Mouse (Mus musculus) myocyte (in vitro differentiated cells): ENCODE measurements around the gene Bcl6. TPM values are rescaled to one million over a fixed set of nuclear protein-coding genes. Genes with fewer than 3 reads are reported as not detected.

Source experiments
- H3K27me3 ChIP-seq: one replicate; pipeline ENCODE4 v1.6.1; 2011; ENCODE audit not compliant: control insufficient read depth, insufficient read depth, insufficient read length
- H3K36me3 ChIP-seq: one replicate; pipeline ENCODE4 v1.6.1; 2011; ENCODE audit not compliant: control insufficient read depth, insufficient read depth
- H3K4me2 ChIP-seq: one replicate; pipeline ENCODE4 v1.6.1; 2011; ENCODE audit warnings: low read depth, control low read depth
- H3K4me3 ChIP-seq: one replicate; pipeline ENCODE4 v1.5.1; 2011; ENCODE audit warnings: mild to moderate bottlenecking, control low read depth, moderate library complexity
- H3K79me2 ChIP-seq: one replicate; pipeline ENCODE4 v1.6.1; 2011; ENCODE audit not compliant: control insufficient read depth, insufficient read depth
- H3ac ChIP-seq: one replicate; pipeline ENCODE4 v1.6.1; 2011; ENCODE audit not compliant: control insufficient read depth, insufficient read length
- CEBPB ChIP-seq: IDR thresholded peaks from 2 replicates; pipeline ENCODE4 v1.6.1; 2011; ENCODE audit warnings: mild to moderate bottlenecking, moderate library complexity; ENCODE audit not compliant: poor library complexity, insufficient read depth, severe bottlenecking
- E2F4 ChIP-seq: IDR thresholded peaks from one replicate; pipeline ENCODE4 v1.6.1; 2011; ENCODE audit warnings: mild to moderate bottlenecking, control low read depth, moderate library complexity; ENCODE audit not compliant: insufficient read depth
- MAX ChIP-seq: IDR thresholded peaks from one replicate; pipeline ENCODE4 v1.6.1; 2011; ENCODE audit warnings: low read depth, mild to moderate bottlenecking, control low read depth
- MYOD1 ChIP-seq, 3 experiments: IDR thresholded peaks; one replicate each; pipeline ENCODE4 v1.6.1; 2011; ENCODE audit warnings: control low read depth in 2 of 3, low read depth in 2 of 3, mild to moderate bottlenecking in 2 of 3, moderate library complexity in 1 of 3; ENCODE audit not compliant: insufficient read length in 2 of 3, control insufficient read depth in 1 of 3
- MYOG ChIP-seq, 3 experiments: IDR thresholded peaks; one replicate each; pipeline ENCODE4 v1.6.1; 2011; ENCODE audit warnings: control low read depth in 2 of 3, low read depth in 2 of 3, mild to moderate bottlenecking in 2 of 3; ENCODE audit not compliant: insufficient read length in 2 of 3, control insufficient read depth in 1 of 3, insufficient read depth in 1 of 3
- POLR2A ChIP-seq: IDR thresholded peaks from one replicate; pipeline ENCODE4 v1.6.1; 2011; ENCODE audit warnings: low read depth, mild to moderate bottlenecking, control low read depth, moderate library complexity; ENCODE audit not compliant: insufficient read length
- POLR2AphosphoS2 ChIP-seq: IDR thresholded peaks from one replicate; pipeline ENCODE4 v1.6.1; 2011; ENCODE audit warnings: low read depth, control low read depth; ENCODE audit not compliant: insufficient read length
- REST ChIP-seq: IDR thresholded peaks from one replicate; pipeline ENCODE4 v1.6.1; 2011; ENCODE audit warnings: mild to moderate bottlenecking, control low read depth, moderate library complexity; ENCODE audit not compliant: insufficient read depth, insufficient read length
- SRF ChIP-seq: IDR thresholded peaks from one replicate; pipeline ENCODE4 v1.6.1; 2011; ENCODE audit warnings: low read depth; ENCODE audit not compliant: control insufficient read depth, insufficient read length
- TCF12 ChIP-seq: IDR thresholded peaks from one replicate; pipeline ENCODE4 v1.6.1; 2011; ENCODE audit warnings: mild to moderate bottlenecking, control low read depth; ENCODE audit not compliant: poor library complexity, insufficient read depth, severe bottlenecking
- TCF3 ChIP-seq: IDR thresholded peaks from one replicate; pipeline ENCODE4 v1.6.1; 2011; ENCODE audit warnings: low read depth, control low read depth; ENCODE audit not compliant: insufficient read length
- USF1 ChIP-seq: IDR thresholded peaks from one replicate; pipeline ENCODE4 v1.6.1; 2011; ENCODE audit warnings: low read depth, mild to moderate bottlenecking, control low read depth, moderate library complexity
- polyA plus RNA-seq: library from polyadenylated mRNA; unstranded; fragments of >200 nt; fragmentation: generic; extraction: Trizol; gene quantifications from one replicate; pipeline ENCODE4 v1.2.1, GENCODE M21; 2012; ENCODE audit warnings: missing spikeins

Bcl6 gene
- polyA plus RNA-seq, 1 experiment = 28.5 TPM

DNA sequence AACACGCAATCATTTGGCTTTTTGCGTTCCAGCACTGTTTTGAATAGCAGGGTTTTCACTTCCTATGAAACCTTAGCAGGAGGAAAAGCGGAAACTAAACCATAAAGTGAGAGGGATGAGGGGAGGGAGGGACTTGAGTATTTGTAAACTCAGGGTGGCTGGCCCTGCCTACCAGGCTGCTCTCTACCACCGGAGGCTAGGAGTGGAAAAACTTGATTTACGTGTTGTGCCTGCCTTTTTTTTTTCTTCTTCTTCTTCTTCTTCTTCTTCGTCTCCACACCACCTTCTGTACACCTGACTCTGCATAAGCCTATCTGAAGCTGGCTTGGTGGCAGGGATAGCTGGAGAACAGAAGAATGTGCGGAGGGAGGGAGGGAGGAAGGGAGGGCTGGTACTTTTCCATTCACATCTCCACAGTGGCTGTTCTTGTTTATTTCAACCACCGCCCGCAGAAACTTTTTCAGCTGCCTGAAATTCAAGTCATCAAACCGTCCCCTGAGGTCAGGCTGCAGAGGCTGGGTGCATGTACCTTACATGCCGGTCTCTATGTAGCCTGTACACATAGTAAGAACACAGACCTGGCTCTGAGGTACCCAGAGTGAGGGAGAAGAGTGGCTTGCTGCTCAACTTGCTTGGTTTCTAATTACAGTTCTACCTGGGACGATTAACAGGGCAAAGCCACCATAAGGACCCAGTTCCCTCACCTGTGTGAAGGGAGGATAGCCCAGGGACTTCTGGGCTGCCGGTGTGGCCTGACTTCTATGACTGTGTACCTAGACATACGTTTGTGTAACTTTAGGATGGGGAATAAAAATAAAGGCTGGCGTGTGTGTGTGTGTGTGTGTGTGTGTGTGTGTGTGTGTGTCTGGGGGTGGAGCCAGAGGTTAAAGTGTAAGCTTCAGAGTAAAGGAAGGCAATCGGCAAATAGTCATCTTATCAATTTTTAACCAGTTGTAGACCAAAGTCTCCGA is 5.0 kb upstream of the Bcl6 start:
- Histone ChIP-seq H3K79me2 (peaks cover 13% of the 10 kb centered on the region), H3K4me2 (no peak overlapping the region), H3K4me3 (no peak overlapping the region), H3ac (no peak overlapping the region), H3K27me3 (no peaks in the 10 kb centered on the region), H3K36me3 (no peaks in the 10 kb centered on the region)
- TF ChIP-seq USF1 (no peak), TCF12 (no peak), POLR2A (no peak), MYOD1 (IDR thresholded peaks at IDR 0.05; ENCODE audit: control insufficient read depth in 1 of 3, insufficient read length in 2 of 3, low read depth in 2 of 3) (no peak), POLR2AphosphoS2 (no peak), REST (no peak), E2F4 (no peak), SRF (no peak), MAX (no peak), CEBPB (no peak), MYOG (IDR thresholded peaks at IDR 0.05; ENCODE audit: control insufficient read depth in 1 of 3, insufficient read depth in 1 of 3, insufficient read length in 2 of 3, low read depth in 2 of 3) (no peak), TCF3 (no peak)

DNA sequence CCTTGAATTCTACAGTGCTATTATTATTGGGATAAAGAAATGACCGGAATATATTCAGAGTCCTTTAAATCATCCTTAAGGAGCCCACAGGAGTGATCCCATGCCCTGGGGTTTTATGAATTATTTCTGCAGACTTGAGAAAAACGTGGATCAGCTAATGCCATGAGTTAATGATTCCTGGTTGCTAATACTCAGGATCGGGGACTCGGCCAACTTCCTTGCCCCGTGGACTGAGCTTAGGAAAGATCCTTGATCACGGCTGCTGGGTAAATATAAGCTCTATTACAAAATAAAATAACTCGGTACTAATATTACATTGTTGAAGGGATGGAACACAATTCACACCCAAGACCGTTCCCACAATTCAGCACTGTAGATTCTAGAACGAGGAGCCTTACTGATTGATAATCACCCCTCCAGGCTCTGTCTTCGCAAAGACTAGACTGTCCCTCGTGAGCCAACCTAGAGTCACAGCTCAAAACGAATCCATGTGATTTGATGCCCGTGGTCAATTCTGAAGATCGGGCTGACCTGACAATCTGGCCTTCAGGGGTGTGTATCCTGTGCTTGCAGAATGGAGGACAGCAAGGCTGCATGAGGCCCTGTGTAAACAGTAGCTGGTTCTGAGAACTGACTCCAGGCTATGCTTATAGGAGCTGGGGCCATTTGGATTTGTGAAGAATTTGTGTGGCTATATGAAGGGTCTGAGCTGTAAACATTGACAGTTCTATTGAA is 3.4 kb upstream of the Bcl6 start:
- Histone ChIP-seq H3K79me2 (peaks cover 20% of the 10 kb centered on the region), H3ac (no peak overlapping the region), H3K4me2 (no peak overlapping the region), H3K27me3 (no peaks in the 10 kb centered on the region), H3K4me3 (no peak overlapping the region), H3K36me3 (no peaks in the 10 kb centered on the region)
- no peak for TF ChIP-seq MYOG (IDR thresholded peaks at IDR 0.05; ENCODE audit: control insufficient read depth in 1 of 3, insufficient read depth in 1 of 3, insufficient read length in 2 of 3, low read depth in 2 of 3)
- no peak for TF ChIP-seq CEBPB
- TF ChIP-seq SRF = no peak
- no peak for TF ChIP-seq TCF12

DNA sequence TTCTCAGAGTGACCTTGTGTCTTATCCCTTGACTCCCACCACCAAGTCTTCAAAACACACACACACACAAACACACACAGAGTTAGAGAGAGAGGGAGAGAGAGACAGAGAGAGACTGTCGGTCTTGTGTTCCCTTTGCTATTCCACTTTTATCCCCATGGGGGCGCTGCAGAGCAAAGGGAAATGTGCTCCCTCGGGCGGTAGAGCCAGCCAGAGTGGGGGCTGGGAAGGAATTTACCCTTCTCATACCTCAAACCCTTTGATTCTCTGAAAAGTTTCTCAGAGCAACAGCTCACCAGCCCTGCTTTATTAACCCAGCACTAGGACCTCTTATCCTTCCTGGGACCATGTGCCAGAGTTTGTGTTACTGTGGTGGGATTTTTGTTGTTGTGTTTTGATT is 2.5 kb upstream of the Bcl6 start:
- Histone ChIP-seq H3ac (no peak overlapping the region), H3K27me3 (no peaks in the 10 kb centered on the region), H3K4me2 (peak overlapping the region; percentile 79), H3K4me3 (peak overlapping the region; percentile 92), H3K79me2 (peaks cover 29% of the 10 kb centered on the region), H3K36me3 (no peaks in the 10 kb centered on the region)
- no peak for TF ChIP-seq TCF12
- TF ChIP-seq MAX = no peak
- TF ChIP-seq TCF3 = no peak

DNA sequence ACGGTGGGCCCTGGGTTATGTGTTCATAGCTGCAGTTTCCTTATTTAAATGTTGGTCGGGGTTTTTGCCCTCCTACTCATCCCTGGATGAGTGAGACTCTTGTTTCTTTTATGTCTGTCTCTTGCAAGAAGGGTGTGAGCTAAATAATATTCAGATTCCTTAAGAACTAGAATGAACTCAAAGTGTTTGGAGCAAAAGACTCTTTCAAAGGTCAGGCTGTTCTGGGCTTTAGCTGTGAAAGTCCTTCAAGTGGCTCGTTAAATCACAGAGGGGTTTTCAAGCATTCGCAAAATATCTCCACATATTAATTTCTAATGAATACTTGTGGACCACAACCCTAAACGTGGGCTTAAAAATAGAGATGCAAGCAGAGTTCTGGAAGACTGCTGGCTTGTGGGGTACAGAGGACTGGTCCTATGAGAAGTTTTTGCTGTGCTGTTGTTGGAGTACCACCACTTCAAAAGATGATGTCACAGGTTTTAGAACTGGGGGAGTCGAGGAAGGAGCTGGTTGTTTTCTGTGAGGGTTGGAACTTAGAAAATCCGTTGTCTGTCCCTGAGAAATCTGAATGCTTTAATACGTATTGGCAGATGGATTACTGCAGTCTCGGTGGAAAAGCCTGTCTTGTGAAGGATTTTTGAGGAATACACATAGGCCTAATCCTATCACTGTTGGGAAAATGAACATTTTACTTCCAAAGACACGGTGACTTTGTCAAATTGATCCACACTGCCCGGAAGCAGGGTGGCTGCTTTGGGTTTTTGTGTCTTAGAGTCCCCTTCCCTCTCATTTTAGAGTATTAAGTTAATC is 1.7 kb upstream of the Bcl6 start:
- no peaks in the 10 kb centered on the region for H3K36me3 ChIP-seq
- H3K4me3 ChIP-seq = peak overlapping the region; percentile 92
- TF ChIP-seq CEBPB = no peak
- no peak for TF ChIP-seq MYOD1 (IDR thresholded peaks at IDR 0.05; ENCODE audit: control insufficient read depth in 1 of 3, insufficient read length in 2 of 3, low read depth in 2 of 3)
- no peak for TF ChIP-seq POLR2A
- no peaks in the 10 kb centered on the region for H3K27me3 ChIP-seq
- H3K79me2 ChIP-seq = peaks cover 37% of the 10 kb centered on the region
- H3ac ChIP-seq = no peak overlapping the region
- peak overlapping the region; percentile 79 for H3K4me2 ChIP-seq
